Mouse (Mus musculus) heart, embryonic 12.5 days (tissue): ENCODE measurements around the gene Tmprss12. TPM values are rescaled to one million over a fixed set of nuclear protein-coding genes. Genes with fewer than 3 reads are reported as not detected.
A peak's percentile ranks its signal among the peaks of the same experiment; 100 is the strongest.

Experiments
- ATAC-seq: fragments of 200-750 bp; cut with Nextera tagmentation; 2 replicates; pipeline ENCODE4 v1.8.0; 2017; ENCODE audit warnings: moderate TSS enrichment, moderate library complexity; ENCODE audit not compliant: insufficient number of reproducible peaks, low FRiP score
- H3K27ac ChIP-seq: fragments of 300-500 bp; sonication (generic); 2 replicates; pipeline ENCODE4 v1.5.1; 2016; ENCODE audit warnings: mild to moderate bottlenecking, moderate library complexity; ENCODE audit not compliant: poor library complexity, severe bottlenecking
- H3K27me3 ChIP-seq: fragments of 300-500 bp; sonication (generic); replicated peaks from 2 replicates; pipeline ENCODE4 v1.6.1; 2016; ENCODE audit warnings: mild to moderate bottlenecking, moderate library complexity
- H3K36me3 ChIP-seq: fragments of 300-500 bp; sonication (generic); 2 replicates; pipeline ENCODE4 v1.6.1; 2016; ENCODE audit warnings: mild to moderate bottlenecking, moderate library complexity
- H3K4me1 ChIP-seq: fragments of 300-500 bp; sonication (generic); replicated peaks from 2 replicates; pipeline ENCODE4 v1.6.1; 2016; ENCODE audit warnings: mild to moderate bottlenecking
- H3K4me2 ChIP-seq: fragments of 300-500 bp; sonication (generic); 2 replicates; pipeline ENCODE4 v1.6.1; 2016; ENCODE audit warnings: mild to moderate bottlenecking, moderate library complexity
- H3K4me3 ChIP-seq: fragments of 300-500 bp; sonication (generic); 2 replicates; pipeline ENCODE4 v1.5.1; 2016; ENCODE audit warnings: mild to moderate bottlenecking
- H3K9ac ChIP-seq: fragments of 300-500 bp; sonication (generic); 2 replicates; pipeline ENCODE4 v1.6.1; 2016; ENCODE audit warnings: mild to moderate bottlenecking, moderate library complexity
- H3K9me3 ChIP-seq: fragments of 300-500 bp; sonication (generic); replicated peaks from 2 replicates; pipeline ENCODE4 v1.6.1; 2016; ENCODE audit warnings: mild to moderate bottlenecking, moderate library complexity
- WGBS: fragments of 180-500 bp; shearing (Covaris S2); methylation state at CpG from one replicate; pipeline ENCODE4 v1.1.7; 2016; 5-methylcytosine and 5-hydroxymethylcytosine counted together
- polyA plus RNA-seq: library from polyadenylated mRNA; unstranded; fragments of >200 nt; fragmentation: Nextera tagmentation; extraction: Ambion mirVana; gene quantifications from 2 replicates; pipeline ENCODE4 v1.2.1, GENCODE M21; 2016

Gene Tmprss12
- polyA plus RNA-seq, 1 experiment from 2014 or later: not detected

DNA sequence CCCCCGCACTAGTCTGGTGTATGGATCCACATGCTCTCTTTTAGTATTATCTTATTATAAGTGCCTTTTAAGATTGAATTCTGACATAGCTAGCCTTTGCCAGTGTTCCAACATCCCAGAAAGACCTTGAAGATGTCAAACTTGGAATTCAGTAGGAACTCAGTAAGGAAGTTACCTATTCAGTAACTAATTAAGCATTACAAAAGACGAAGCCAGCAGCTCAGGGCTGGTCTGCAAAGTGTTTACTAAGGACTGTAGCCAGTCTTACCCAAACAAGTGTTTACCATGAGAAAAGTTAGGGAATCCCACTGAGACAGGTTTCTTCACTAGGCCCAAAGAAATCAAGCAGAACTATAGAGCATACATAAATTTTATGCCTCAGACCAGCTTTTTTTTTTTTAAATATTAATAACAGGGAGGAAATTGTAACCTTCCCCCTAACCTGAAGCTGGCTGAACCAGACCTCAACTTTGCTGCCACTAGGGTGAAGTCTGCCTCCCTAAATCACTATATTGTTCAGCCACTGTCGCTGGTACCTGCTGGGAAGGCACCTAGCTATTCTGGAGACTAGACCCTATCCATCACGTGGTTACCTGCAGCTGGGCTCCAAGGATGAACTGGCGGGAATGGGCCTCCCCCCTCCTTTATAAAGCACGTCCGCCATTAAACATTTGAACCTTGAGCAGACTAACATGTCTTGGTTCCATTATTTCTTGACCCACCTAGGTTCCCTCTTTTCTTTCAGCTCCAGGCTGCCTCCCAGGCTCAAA is 5.7 kb upstream of the Tmprss12 start:
- no peak for ATAC-seq

DNA sequence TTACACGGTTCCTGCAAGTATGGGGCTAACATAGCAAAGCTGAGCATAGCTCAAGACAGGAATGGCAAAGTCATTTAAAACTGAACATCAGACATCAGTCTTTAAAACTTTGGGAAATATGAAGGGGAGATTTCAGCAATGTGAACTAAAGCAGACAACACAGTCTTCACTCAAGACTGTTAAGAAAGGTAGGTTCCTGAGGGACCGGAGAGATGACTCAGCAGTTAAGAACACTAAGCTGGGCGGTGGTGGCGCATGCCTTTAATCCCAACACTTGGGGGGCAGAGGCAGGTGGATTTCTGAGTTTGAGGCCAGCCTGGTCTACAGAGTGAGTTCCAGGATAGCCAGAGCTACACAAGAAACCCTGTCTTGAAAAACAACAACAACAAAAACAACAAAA is 4.2 kb upstream of the Tmprss12 start:
- Histone ChIP-seq H3K4me3 (no peak overlapping the region), H3K27me3 (peaks cover 2% of the 10 kb centered on the region; the same call in 1 of the 2 replicates), H3K4me2 (no peak overlapping the region), H3K9ac (no peak overlapping the region), H3K9me3 (0 out of 2 replicates have a peak, but pooled peaks cover 11% of the 10 kb centered on the region), H3K27ac (no peak overlapping the region), H3K36me3 (no peaks in the 10 kb centered on the region), H3K4me1 (no peaks in the 10 kb centered on the region)
- WGBS: 89% methylated on average over 4 of the region's 4 CpGs
- no peak for ATAC-seq

More for the DNA sequence above, 5.7 kb upstream of the Tmprss12 start:
- Histone ChIP-seq H3K4me2 (no peak overlapping the region), H3K9ac (no peak overlapping the region), H3K27ac (no peak overlapping the region), H3K9me3 (0 out of 2 replicates have a peak, but pooled peaks cover 6% of the 10 kb centered on the region), H3K4me3 (no peak overlapping the region), H3K36me3 (no peaks in the 10 kb centered on the region), H3K27me3 (peaks cover 3% of the 10 kb centered on the region; the same call in 1 of the 2 replicates), H3K4me1 (no peaks in the 10 kb centered on the region)
- 80% methylated on average over 7 of the region's 7 CpGs for WGBS

DNA sequence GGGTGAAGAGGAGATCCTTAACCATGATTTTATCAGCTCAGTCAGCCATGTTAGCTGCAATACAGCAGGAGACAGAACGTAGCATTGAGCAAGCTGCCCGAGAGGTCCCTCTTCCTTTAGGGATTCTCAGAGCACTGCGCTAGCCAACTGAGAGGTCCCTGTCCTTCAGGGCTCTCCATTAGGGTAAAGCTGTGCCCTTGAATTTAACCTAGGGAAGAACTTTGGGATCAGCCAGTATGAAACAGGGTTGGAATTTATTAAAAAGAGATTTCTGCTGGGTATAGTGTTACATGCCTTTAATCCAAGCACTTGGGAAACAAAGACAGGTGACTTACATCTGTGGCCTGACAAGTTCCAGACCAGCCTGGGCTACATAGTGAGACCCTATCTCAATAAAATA is 3.1 kb upstream of the Tmprss12 start:
- 83% methylated on average over 3 of the region's 3 CpGs for WGBS

DNA sequence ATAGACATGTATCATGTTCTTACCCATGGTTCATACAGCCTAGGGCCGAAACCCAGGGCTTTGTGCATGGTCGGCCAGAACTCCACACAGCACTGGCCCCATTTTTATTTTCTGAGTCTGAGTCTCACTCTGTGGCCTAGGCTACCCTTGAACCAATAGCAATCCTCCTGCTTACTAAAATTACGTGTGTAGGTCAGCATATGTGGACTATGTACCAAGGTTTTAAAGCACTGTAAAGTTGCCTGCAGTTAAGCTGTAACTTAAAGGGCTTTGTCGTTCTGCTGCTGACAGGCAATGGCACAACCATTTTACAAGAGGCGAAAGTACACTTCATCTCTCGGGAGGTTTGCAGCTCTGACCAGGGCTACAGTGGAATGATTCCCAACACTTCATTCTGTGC is 8.3 kb downstream of the Tmprss12 start:
- no peak for ATAC-seq
- Histone ChIP-seq H3K36me3 (no peaks in the 10 kb centered on the region), H3K4me1 (0 out of 2 replicates have a peak, but pooled peaks cover 7% of the 10 kb centered on the region), H3K27ac (no peak overlapping the region), H3K27me3 (peaks cover 23% of the 10 kb centered on the region), H3K4me2 (no peak overlapping the region), H3K9me3 (peaks cover 6% of the 10 kb centered on the region; the same call in 1 of the 2 replicates), H3K9ac (no peak overlapping the region), H3K4me3 (no peak overlapping the region)
- 84% methylated on average over 6 of the region's 6 CpGs for WGBS

More for the DNA sequence above, 3.1 kb upstream of the Tmprss12 start:
- no peak for ATAC-seq
- Histone ChIP-seq H3K9ac (no peak overlapping the region), H3K9me3 (0 out of 2 replicates have a peak, but pooled peaks cover 9% of the 10 kb centered on the region), H3K4me3 (no peak overlapping the region), H3K4me1 (no peaks in the 10 kb centered on the region), H3K27ac (no peak overlapping the region), H3K27me3 (no peaks in the 10 kb centered on the region), H3K36me3 (no peaks in the 10 kb centered on the region), H3K4me2 (no peak overlapping the region)

DNA sequence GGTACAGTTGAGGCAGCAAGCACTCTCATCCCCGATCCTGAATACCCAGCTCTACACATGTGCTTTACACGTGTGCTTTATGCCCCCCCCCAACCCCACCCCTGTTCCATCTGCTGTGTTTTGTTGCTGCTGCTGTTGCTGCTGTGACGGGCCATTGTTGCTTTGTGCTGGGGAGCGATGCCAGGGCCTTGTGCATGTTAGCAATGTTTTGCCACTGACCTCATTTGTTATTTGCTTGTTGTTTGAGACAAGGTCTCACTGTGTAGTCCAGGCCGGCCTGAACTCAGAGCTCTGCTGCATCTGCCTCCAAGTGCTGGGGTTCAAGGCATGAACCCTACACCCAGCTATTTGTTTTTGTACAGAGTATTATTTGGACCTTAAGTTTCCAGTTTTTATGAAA is 10.2 kb downstream of the Tmprss12 start:
- 0 out of 2 replicates have a peak, but pooled peaks cover 7% of the 10 kb centered on the region for H3K4me1 ChIP-seq
- H3K27ac ChIP-seq: no peak overlapping the region
- no peak for ATAC-seq
- no peak overlapping the region for H3K9ac ChIP-seq
- H3K4me3 ChIP-seq: no peak overlapping the region
- H3K36me3 ChIP-seq: no peaks in the 10 kb centered on the region
- H3K9me3 ChIP-seq: peaks cover 6% of the 10 kb centered on the region; the same call in 1 of the 2 replicates
- H3K4me2 ChIP-seq: no peak overlapping the region
- peaks cover 20% of the 10 kb centered on the region for H3K27me3 ChIP-seq
- 80% methylated on average over 5 of the region's 5 CpGs for WGBS

DNA sequence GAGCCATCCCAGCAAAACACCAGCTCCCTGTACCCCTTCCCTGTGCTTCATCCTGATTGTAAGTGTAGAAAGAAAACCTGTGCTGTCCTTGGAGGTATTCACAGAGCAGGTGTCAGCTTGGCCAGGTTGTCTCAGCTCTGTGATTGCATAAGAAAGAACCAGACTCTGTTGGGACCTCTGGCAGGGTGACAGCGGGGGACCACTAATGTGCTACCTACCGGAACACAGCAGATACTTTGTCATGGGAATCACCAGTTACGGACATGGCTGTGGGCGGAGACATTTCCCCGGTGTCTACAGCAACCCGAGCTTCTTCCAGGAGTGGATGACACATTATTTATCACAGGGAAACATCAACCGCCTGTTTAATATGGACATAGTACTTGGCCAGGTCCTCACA is 11.7 kb downstream of the Tmprss12 start:
- Histone ChIP-seq H3K4me3 (no peak overlapping the region), H3K9me3 (peaks cover 6% of the 10 kb centered on the region; the same call in 1 of the 2 replicates), H3K4me1 (0 out of 2 replicates have a peak, but pooled peaks cover 7% of the 10 kb centered on the region), H3K9ac (no peak overlapping the region), H3K36me3 (no peaks in the 10 kb centered on the region), H3K4me2 (no peak overlapping the region), H3K27ac (no peak overlapping the region), H3K27me3 (peaks cover 26% of the 10 kb centered on the region)
- 65% methylated on average over 7 of the region's 7 CpGs for WGBS
- ATAC-seq: no peak

DNA sequence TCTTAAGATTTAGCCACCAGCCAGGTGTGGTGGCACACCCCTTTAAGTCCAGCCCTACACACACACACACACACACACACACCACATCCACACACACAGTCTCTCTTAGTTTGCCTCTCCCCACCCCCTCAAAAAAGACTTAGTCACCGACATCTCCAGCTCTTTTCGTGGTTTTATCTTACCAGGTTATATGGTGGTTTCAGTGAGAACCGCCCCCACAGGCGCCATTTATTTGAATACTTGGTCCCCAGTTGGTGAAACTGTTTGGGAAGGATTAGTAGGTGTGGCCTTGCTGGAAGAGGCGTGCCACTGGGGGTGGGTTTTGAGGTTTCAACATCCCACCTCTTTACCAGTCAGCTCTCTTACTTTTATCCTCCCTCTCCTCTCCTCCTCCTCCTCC is 17.2 kb downstream of the Tmprss12 start:
- H3K9me3 ChIP-seq: peaks cover 8% of the 10 kb centered on the region; the same call in 1 of the 2 replicates
- ATAC-seq: no peak
- 82% methylated on average over 5 of the region's 5 CpGs for WGBS

DNA sequence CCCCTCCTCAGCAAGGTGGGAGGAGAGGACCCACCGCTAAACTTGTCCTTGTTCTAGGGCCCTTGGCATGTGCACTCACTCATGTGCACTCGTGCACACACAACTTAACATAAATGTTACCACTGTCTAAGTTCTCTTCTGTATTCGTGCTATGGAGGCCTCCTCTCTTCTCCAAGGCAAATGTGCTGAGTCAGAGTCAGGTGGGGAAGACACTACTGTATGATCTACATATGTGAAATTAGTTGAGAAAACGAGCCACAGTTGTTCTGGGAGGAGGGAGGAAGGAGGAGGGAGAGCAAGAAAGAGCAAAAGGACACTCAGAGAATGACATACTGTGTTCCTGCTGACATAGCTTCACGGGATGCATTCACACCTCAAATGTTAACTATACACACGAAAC is 19.9 kb downstream of the Tmprss12 start:
- Histone ChIP-seq H3K27me3 (peaks cover 29% of the 10 kb centered on the region; the same call in 1 of the 2 replicates), H3K9me3 (peaks cover 5% of the 10 kb centered on the region; the same call in 1 of the 2 replicates), H3K9ac (no peak overlapping the region), H3K27ac (no peak overlapping the region), H3K4me1 (0 out of 2 replicates have a peak, but pooled peaks cover 5% of the 10 kb centered on the region), H3K36me3 (no peaks in the 10 kb centered on the region), H3K4me3 (no peak overlapping the region), H3K4me2 (no peak overlapping the region)
- WGBS: 74% methylated on average over 6 of the region's 6 CpGs
- no peak for ATAC-seq

More for the DNA sequence above, 17.2 kb downstream of the Tmprss12 start:
- Histone ChIP-seq H3K9ac (no peak overlapping the region), H3K4me2 (no peak overlapping the region), H3K36me3 (no peaks in the 10 kb centered on the region), H3K4me3 (no peak overlapping the region), H3K27me3 (peaks cover 32% of the 10 kb centered on the region; the same call in 1 of the 2 replicates), H3K27ac (no peak overlapping the region), H3K4me1 (0 out of 2 replicates have a peak, but pooled peaks cover 2% of the 10 kb centered on the region)

DNA sequence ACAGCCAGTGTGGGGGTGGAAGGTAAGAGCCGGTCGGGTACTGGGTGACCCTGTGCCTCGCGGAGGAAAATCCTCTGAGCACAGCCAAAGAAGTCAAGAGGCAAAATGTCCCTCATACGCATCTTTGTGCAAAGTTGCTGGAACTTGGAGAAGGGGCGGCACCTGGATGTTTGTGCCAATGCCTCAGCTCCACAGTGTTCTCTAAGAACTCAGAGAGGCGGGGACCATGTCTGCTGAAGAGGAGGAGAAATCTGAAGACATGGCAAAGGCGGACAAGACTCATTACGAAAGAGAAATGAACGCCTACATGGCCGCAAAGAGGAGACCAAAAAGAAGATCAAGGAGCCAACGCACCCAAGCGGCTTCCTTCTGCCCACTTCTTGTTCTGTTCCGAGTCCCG is 20.9 kb downstream of the Tmprss12 start:
- Histone ChIP-seq H3K4me3 (no peak overlapping the region), H3K27me3 (peaks cover 25% of the 10 kb centered on the region; the same call in 1 of the 2 replicates), H3K27ac (no peak overlapping the region), H3K9ac (no peak overlapping the region), H3K9me3 (peaks cover 5% of the 10 kb centered on the region; the same call in 1 of the 2 replicates), H3K36me3 (no peaks in the 10 kb centered on the region), H3K4me2 (no peak overlapping the region), H3K4me1 (0 out of 2 replicates have a peak, but pooled peaks cover 5% of the 10 kb centered on the region)
- 76% methylated on average over 15 of the region's 15 CpGs for WGBS
- no peak for ATAC-seq

DNA sequence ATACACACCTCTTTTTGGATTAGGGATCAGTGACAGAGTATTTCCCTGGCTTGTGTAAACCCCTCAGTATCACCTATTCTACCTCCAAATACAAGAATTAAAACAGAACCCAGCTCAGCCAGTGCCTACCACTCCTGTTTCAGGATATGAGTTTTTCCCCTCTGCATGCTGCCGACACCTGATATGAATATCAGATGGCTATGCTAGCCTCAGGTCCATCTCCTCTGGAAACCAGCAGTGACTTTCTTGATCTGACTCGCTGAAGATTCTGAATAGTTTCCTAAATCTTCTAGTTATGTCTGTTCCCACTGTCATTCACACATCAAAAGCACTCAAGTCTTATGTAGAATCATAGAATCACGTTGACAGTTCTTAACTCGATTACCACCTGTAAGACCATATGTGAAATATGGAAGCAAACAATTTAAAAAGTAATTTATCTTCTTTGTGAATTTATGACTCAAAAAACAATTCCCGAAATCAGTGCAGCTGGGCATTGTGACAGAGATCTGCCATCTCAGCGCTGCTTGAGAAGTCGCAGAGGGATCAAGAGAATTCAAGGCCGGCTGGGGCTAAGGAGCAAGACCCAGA is 22.9 kb downstream of the Tmprss12 start:
- no peak overlapping the region for H3K9ac ChIP-seq
- no peaks in the 10 kb centered on the region for H3K36me3 ChIP-seq
- H3K27ac ChIP-seq: 0 out of 2 replicates have a peak overlapping the region, but pooled peaks have one; percentile 82
- 0 out of 2 replicates have a peak, but pooled peaks cover 12% of the 10 kb centered on the region for H3K27me3 ChIP-seq
- 0 out of 2 replicates have a peak, but pooled peaks cover 5% of the 10 kb centered on the region for H3K4me1 ChIP-seq
- no peaks in the 10 kb centered on the region; the same call in 1 of the 2 replicates for H3K9me3 ChIP-seq
- 57% methylated on average over 8 of the region's 8 CpGs for WGBS
- peak overlapping the region; percentile 88 for H3K4me2 ChIP-seq
- no peak overlapping the region for H3K4me3 ChIP-seq
- no peak for ATAC-seq
